Mouse (Mus musculus) cerebellum, adult 2 months (tissue): ENCODE measurements around the gene Gm42957.
A peak's percentile ranks its signal among the peaks of the same experiment; 100 is the strongest.

ENCODE experiments used
- CTCF ChIP-seq: fragments of 200-500 bp; IDR thresholded peaks from 2 replicates; pipeline ENCODE4 v1.5.1; 2011; ENCODE audit warnings: low read depth, mild to moderate bottlenecking, control low read depth, low read length, moderate library complexity, borderline replicate concordance; ENCODE audit not compliant: insufficient read depth
- POLR2A ChIP-seq: fragments of 200-500 bp; IDR thresholded peaks from 2 replicates; pipeline ENCODE4 v1.6.1; 2011; ENCODE audit warnings: low read length, control low read depth, borderline replicate concordance; ENCODE audit not compliant: insufficient read depth

- TF ChIP-seq CTCF (0 out of 2 replicates have a peak, but pooled peaks have one; percentile 13), POLR2A (no peak)
Observed at GRCm38 (mm10) chr3:96692506-96692905, 57.2 kb downstream of the Gm42957 start.
